Mouse (Mus musculus) Muller cell, postnatal 12 days (primary cell): ENCODE measurements around the gene Cops3.

Source experiments
- DNase-seq: peaks from one replicate; pipeline ENCODE4 v3.0.0-alpha.2; 2015; ENCODE audit errors: inconsistent ontology term

Cops3 gene

DNA sequence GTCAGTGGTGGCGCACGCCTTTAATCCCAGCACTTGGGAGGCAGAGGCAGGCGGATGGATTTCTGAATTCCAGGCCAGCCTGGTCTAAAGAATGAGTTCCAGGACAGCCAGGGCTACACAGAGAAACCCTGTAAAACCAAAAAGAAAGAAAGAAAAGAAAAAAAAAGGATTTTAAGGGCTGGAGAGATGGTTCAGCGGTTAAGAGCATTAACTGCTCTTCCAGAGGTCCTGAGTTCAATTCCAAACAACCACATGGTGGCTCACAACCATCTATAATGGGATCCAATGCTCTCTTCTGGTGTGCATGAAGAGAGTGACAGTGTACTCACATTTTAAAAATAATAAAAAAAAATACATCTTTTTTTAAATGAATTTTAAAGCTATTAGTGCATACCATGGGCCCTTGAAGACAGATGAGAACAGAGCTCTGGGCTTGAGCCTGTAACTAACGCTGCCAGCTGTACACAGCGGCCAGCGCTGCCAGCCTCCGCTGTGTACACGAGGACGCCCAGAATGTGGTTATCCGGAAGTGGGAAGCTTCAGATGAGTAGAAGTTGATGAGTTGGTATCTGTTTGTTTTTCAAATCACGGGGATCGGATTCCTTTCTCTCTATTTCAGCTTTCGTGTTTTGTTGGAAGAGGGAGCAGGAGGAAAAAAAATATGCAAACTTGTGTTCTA, 29.0 kb downstream of the Cops3 start:
- DNase-seq = no peak

DNA sequence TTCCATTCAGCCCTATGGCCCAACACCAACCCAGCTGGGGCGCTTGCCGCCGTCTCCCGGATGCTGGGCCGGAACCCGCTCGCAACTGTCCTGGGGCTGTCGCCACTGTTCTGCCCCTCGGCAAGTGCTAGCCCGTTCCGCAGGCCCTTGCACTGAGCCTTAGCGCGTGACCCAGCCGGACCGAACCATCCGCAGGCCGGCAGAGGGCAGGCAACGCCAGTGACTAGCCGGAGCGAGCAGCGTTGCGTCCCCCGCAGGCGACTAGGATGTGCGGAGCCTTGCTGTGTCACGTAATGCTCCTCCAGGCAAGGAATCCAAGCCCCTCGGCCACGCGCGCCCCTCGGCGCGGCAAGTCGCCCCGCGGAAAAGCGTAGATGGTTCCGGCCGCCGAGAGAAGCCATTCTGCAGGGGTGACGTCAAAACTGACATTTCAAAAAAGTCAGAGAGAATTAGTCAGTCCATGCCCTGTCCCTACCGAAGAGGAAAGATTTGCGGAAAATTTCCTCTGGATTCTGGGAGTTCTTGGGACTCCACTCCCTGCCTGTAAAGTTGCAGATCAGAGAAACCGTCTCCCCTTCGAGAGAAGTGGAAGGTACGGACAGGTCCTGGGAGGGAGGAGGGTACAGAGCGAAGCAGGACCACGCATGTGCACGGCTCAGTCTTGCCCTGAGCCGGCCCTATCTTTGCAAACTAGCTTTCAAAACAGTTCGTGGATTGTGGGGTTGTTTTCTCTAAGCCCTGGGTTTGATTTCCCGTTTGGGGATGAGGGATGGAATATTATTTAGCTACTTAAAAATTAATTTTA, 29.8 kb downstream of the Cops3 start, which contains the start of gene Flcn:
TSS of gene Flcn (minus strand) at position 347 of the 805 bp plus-strand sequence.
- DNase-seq = peak; percentile 95

DNA sequence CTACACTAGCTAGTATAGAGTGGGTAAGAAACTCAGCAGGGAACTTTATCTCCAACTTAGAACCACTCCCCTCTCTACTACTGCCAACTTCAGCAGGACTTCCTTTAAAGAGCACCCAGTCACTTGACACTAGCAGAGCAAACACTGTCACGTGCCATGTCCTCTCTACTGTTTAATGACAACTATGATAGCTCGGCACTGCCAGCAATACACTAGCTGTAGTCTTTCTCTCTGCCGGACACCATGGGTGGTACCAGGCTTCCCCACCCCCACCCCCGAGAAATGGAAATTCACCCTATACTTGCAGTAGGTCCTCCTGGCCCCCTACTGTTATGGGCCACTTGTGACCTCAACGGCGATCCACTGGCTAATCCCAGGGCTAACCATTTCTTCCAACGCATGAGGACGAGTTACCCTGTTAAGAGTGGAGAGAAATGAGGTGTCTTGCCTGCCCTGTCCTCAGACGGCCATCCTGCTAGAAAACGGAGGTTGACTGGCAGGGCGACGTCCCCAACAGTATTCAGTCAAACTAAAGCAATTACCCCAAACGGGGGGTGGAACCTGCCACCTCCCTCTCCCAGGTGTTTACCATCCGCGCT, 30.5 kb downstream of the Cops3 start:
- DNase-seq = no peak

DNA sequence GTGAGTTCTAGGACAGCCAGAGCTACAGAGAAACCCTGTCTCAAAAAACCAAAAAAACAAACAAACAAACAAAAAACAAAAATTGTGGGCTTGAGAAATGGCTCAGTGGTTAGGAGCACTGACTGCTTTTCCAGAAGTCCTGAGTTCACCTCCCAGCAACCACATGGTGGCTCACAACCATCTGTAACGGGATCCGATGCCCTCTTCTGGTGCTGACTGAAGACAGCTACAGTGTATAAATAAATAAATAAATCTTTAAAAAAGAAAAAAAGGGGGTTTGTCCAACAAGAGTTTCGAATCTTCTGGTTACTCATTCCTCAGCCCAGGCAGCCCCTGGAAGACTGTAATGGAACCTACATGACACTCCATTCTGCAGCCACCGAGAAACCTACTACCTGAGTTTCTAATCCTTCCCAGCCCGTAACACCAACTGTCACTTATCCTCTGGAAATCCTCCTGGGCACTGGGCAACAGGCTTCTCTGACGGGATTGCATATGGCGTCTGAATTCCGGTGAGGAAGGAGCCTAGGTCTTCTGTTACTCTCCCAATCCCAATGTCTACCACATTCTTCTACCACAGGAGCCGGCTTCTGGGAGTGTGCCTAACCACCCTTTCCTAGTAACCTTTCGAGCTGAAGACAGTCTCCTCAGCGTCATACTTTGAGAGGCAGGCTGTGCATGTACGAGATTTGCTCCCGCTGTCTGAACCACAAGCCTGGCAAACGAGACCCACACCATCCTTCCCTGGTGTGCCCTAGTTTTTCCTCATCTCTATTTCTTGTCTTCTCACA, 31.3 kb downstream of the Cops3 start:
- no peak for DNase-seq

DNA sequence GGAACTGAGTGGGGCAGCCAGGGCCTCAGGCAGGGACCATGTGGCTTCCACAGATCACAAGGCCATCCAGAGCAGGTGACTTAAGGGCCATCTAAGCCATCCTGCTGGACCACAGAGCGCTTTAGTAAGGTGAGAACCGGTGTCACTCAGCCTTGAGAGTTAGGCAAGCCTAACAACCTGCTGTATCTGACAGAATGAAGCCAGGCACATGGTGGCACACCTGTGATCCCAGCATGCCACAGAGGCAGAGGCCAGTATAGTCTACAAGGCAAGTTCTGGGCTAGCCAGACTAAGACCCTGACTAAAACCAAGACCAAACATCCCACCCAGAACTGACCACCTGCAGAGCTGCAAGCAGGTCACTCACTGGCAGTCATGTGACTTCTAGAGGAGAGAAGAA, 34.0 kb downstream of the Cops3 start:
- no peak for DNase-seq

DNA sequence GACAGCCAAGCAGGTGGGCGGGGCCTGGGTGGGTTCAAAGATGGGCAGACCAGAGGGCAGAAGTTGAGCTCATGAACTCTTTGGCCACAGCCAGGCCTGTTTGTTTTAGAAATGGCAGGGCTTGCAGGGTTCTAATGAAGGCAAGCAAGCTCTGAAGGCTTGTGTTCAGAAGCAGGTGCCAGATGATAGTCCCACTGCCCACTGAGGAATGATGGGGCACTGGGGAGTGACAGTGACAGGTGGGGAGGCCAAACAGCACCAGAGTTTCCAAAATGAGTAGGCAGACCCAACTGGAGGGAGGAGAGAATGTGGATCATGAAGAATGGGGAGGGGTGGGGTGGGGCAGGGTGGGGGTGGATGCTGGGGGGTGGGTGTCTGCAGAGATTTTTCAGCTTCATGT, 34.4 kb downstream of the Cops3 start:
- DNase-seq = no peak

DNA sequence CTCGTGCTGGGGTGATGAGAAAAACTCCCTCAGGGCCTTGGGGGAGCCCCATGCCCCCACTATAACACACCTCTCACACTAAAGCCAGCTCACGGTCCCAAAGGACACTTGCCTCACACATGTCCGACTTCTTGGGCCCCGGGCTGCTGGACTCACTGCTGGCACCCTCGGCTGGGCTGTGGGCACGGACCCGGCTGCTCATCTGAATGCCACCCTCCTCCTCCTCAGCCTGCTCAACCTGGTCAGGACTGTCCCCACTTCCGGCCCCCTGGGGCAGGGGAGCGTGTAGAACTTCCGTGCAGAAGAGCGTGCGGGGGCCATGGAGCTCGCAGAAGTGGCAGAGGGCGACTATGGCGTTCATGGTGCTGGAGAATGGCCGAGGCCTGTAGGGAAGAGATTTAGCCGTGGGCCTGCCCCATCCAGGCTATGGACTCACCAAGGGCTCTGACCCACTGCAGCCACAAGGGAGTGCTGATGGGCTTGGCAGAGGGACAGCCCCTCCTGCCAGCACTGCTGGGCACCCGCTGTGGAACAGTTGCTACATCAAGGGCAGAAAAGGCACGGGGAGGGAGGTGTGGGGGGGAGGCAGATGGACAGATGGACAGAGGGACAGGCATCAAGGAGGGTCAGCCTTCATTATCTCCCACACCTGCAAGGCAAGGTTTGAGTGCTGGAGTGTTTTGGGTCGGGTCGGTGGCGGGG, 35.1 kb downstream of the Cops3 start:
- DNase-seq = no peak

DNA sequence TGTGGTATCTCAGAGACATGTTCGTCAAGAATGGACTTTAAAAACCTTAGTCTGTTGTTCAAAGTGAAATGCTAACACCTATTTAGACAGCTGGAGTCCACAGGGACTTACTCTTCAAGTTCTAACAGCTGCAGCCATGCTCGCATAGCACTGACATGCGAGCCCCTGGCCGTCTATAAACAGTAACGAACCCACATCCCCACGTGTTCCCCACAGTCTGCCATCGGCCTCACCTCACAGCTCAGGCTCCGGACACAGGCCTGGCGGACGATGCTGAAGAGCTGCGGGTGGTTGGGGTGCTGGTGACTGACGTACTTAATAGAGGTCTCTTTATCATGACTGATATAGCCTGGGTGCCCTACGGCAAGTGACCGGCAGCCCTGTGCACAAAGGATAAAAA, 36.1 kb downstream of the Cops3 start:
- no peak for DNase-seq

DNA sequence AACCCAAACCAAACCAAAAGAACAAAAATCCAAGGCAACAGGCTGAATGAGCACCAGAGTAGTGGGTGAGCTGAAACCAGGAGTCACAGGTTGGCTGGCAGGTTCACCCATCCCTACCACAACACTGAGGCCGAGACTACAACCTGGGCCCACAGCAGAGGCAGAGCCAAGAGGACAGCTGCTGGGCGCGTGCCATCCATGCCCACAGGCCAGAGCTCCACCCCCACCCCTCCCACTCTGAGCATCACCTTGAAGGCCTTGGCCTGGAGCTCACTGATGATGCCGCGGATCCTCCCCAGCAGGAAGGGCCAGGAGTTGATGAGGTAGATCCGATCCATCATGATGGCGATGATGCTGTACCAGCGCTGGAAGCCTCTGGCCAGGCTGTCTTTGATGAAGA, 37.8 kb downstream of the Cops3 start:
- DNase-seq = no peak

DNA sequence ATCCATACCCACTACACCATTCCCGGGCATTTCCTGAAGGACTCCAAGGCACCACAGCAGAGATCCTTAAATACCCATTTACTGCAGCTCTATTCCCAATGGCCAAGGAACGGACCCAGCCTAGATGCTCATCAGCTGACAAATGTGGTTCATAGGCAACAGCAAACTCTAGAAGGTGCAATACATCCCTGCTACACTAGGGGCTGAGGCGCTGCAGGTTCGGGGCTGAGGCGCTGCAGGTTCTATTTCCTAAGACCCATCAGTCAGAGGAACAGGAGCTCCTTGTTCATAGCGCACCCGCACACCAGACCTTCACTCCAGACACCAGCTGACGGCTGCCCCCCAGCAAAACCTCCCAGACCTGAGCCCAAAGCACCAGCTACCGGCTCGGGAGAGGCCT, 39.2 kb downstream of the Cops3 start:
- DNase-seq = no peak

DNA sequence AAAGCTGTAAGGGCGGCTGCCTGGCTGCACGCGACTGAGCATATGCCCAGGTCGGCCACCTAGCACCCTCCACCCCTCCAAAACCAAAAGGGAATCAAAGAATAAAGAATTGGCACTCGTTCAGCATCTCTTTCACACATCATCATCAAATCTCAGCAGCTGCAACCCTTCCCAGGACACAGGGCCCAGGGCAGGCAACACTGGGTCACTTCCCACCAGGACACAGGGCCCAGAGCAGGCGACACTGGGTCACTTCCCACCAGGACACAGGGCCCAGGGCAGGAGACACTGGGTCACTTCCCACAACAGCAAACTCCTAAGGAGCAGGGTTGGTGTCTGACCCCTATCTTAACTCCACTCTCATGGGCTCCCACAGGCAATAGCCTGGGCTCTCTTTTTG, 46.2 kb downstream of the Cops3 start:
- no peak for DNase-seq

DNA sequence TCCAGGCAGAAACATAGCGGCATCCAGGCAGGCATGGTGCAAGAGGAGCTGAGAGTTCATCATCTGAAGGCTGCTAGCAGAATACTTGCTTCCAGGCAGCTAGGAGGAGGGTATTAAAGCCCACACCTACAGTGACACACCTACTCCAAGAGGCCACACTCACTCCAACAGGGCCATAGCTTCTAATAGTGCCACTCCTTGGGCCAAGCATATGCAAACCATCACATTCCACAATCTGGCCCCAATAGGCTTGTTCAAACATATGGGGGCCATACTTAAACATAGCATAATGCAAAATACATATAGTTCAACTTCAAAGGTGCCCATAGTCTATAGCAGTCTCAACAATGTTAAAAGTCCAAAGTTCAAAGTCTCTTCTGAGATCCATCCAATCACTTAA, 50.3 kb downstream of the Cops3 start:
- no peak for DNase-seq

DNA sequence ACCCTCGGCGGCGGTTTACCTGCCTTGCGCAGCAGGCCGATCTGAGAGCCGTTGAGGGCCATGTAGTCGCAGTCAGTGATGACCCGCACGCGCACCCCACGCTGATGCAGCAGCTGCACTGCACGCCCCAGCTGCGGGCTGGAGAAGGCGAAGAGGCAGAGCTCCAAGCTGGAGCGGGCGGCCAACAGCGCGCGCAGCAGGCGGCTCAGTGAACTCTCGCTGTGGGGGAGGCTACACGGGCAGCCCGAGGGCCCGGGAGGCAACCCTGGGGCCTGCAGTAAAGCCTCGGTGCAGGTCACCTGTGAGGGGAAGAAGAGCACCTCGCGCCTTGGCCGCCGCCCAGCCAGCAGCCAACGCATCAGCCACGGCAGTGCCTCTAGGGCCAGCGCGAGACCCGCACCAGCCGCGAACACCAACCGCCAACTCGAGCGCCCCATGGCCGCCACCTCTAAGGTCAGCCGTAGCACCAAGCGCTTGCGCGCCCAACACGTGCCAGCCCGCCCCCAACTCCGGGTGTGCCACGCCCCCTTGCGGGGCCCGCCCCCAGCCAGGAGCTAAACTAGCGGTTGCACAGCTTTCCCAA, 52.3 kb downstream of the Cops3 start, which contains the start of gene Pld6:
TSS of gene Pld6 (minus strand) at position 447 of the 583 bp plus-strand sequence.
- peak; percentile 60 for DNase-seq

DNA sequence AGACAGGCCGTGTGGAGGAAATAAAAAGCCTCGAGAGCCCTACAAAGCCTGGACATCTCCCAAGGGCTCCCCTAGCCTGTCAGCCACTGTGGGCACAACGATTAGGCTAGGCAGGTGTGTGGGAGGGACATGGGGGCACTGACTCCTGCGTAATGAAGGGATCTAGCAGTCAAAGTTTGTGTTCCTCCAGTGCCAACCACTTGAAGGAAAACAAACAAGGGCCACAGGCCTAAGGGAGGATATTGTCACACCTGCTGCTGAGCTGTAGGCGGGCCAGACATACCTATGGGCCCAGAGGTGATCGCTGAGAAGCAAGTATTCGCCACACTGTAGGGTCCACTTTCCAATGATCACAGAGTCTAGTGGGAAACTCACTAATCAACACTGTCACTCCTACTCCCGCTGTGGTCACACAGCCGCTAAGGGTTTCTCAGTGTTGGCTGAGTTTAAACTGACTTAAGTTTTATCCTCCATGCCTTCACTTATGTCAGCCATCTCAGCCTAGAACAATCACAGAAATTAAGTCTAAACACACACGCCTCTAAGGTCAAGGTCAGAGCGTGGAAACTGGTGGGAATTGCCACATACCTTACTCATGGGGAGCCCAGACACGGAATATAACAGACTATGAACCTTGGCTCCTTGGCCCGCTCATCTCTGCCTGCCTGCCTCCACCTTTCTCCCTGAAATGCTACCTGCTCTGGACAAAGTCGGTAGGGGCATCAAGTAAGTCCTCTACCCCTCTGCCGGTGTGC, 53.0 kb downstream of the Cops3 start:
- no peak for DNase-seq

DNA sequence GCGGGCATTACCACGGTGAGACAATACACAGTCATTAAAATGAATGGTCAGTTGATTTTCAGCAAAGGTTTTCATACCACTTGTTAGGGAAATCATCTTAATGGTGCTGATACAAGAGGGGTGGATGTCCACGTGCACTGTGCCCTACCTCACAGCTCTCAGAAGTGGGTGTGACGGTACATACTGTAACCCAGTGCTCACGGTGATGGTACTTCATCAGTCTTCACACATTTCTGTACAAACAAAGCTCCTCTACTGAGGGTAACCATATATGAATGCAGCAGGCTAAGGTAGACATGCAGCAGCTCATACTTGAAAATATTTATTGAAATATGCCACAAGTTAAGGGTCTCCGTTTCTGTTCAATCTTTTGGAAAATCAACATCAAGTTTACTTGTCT, 56.0 kb downstream of the Cops3 start:
- DNase-seq = no peak

DNA sequence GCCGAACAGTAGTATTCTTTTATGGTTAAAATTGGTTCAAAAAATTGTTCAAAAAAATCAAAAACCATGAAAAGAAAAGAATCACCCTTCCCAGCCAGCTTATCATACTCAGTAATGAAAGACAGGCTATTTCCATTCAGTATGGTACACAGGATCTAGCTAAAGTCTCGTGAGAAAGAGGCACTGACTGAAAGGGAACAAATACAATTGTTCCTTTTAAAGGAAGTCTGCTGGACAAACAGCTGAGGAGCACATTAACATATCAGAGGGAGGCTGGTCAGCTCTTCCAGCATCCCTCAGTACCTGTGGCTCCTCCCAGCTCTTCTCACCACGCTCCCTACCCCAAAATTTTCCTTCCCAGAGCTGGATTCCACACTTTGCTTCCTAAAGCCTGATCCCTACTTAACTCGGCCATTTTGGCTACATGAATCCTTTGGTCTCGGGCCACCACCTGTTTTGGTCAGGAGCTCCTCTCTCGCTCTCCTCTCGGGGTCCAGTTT, 57.5 kb downstream of the Cops3 start:
- DNase-seq = no peak

DNA sequence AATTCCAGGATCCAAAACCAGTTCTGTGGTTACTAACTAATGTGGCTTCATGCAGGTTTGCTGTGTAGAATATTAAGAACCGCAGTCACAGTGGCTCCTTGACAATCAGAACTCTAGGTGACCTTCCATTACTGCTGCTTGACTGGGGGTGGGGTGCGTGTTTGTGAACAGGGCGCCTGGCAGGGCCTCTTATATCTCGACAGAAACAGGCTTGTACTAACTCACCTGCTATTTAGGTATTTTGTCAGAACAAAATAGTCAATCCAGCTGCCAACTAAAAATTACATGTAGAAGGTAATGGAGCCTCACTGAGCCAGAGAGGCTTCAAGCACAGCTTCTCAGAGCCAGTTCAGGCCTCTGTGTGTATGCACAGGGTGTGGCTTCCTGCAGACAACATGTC, 59.4 kb downstream of the Cops3 start:
- no peak for DNase-seq

DNA sequence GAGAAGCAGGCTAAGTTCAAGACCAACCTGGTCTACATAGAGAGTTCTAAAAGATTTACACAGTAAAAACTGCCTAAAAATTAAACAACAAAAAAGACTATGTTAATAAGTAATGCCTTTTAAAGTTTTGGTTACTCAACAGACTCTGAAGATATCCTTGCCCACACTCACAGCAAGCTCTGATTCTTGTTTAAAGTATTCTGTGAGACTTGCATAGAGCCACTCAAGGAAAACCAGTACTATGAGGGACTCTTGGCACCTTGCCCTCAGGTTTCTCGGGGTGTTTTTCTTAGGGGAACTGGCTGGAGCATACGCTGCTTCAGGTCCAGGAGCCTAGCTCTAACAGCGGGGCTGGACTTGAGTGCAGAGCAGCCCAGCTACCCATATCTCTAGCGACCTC, 60.2 kb downstream of the Cops3 start:
- no peak for DNase-seq

DNA sequence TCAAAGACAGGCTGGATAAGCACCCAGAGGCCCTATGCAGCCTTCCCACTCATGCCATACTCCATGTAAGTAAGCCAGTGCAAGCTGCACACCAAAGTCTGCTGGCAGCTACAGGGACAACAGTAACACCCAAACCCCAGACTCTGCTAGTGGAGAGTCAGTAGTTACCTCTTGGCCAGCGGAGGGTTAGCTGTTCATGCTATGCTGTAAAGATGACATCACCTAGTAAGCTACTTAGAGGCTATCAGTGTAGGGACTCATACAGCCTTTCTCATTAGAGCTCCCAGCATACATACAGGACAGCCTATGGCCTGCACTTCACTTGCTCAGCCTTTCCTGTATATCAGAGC, 60.8 kb downstream of the Cops3 start:
- DNase-seq = no peak

DNA sequence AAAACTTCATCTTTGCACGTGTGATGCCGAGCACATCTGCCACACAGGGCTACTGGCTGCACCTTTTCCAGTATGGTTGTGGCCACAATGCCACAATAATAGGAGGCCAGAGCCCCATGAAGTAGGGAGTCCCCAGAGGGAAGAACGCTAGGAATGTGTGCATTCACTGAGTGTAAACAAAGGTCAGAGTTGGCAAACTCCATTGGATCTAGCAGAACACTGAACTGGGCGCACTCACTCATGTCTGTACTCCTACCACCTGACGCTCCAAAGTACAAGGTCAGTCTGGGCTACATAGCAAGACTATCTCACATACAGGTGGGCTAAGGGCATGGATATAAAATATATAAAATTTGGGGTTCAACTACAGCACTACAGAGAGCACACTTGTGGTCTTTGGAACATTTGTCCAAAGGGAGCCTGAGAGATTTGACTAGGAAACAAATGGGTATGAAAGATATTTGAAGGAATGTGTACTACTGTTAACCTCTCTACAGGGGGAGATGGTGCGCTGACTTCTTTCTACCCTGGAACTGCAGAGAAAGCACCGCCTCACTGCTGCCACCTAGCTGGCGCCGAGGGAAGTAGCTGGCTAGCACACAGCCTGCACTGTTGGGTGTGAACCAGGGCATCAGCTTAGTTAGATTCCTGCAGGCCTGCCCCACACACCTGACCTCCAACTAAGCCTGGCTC, 61.3 kb downstream of the Cops3 start:
- peak; percentile 60 for DNase-seq
